In genomic region chr3:102751536-102751935, GRCm38 (mm10) we compare ENCODE assay signal across 26 mouse cellular contexts. TPM values are rescaled to one million over a fixed set of nuclear protein-coding genes. Genes with fewer than 3 reads are reported as not detected.
"Had no signal": no experiment of that assay in that cellular context is flagged by ENCODE, and none has a peak within 500 bp of the region (broad histone marks: within the 10 kb centered on the region; RNA-seq: fewer than 3 reads in every experiment).

No protein-coding gene starts in this region.

- H3K27ac ChIP-seq: left cerebral cortex, adult 2 months; limb, embryonic 12.5 days; limb, embryonic 15.5 days; liver, embryonic 14.5 days had no signal

- H3K9ac ChIP-seq: limb, embryonic 12.5 days; limb, embryonic 15.5 days; liver, embryonic 14.5 days; liver, postnatal 0 days had no signal

- H3K4me3 ChIP-seq: left cerebral cortex, adult 2 months; limb, embryonic 12.5 days; limb, embryonic 15.5 days had no signal

- H3K27me3 ChIP-seq: limb, embryonic 12.5 days; limb, embryonic 15.5 days had no signal

- DNase-seq: kidney, adult 2 months; kidney, postnatal 10 days; kidney, postnatal 36 days; layer of hippocampus, postnatal 36 days; left cerebral cortex, postnatal 4 days; liver, postnatal 0 days; midbrain, embryonic 14.5 days; thymus, adult 2 months; thymus, postnatal 14 days; thymus, postnatal 4 days had no signal

- H3K9me3 ChIP-seq: limb, embryonic 12.5 days; limb, embryonic 15.5 days had no signal

- ATAC-seq: intestine, postnatal 0 days; liver, postnatal 0 days had no signal

- H3K4me2 ChIP-seq: limb, embryonic 12.5 days; limb, embryonic 15.5 days; liver, embryonic 11.5 days; midbrain, embryonic 11.5 days had no signal

RNA-seq across cellular contexts. Expression of gene Tshb, which starts 31.0 kb away (rescaled TPM):
- total RNA-seq: layer of hippocampus, adult 8-10 months; layer of hippocampus, postnatal 10 days; layer of hippocampus, postnatal 36 days; left cerebral cortex, adult 2 months; left cerebral cortex, postnatal 10 days; left cerebral cortex, postnatal 4 days; megakaryocyte progenitor cell, adult 5-6 weeks; megakaryocyte-erythroid progenitor cell, adult 5-6 weeks; midbrain, postnatal 0 days had no signal
- polyA plus RNA-seq: kidney, adult 2 months; kidney, embryonic 14.5 days; liver, embryonic 14.5 days; liver, postnatal 0 days; small intestine, adult 2 months; spleen, adult 2 months; thymus, adult 2 months had no signal
